Mouse (Mus musculus): Measurements from ENCODE around the gene Bbx. TPM values are rescaled to one million over a fixed set of nuclear protein-coding genes. Genes with fewer than 3 reads are reported as not detected.

Gene Bbx
- total RNA-seq, 2 experiments from 2014 or later = 17.4 to 18.9 TPM

GRCm38 (mm10) chr16:50321368-50321767, 110.8 kb downstream of the Bbx start:
- no peak for DNase-seq (ENCODE audit: low spot score in 2 of 2)

- DNase-seq (ENCODE audit: low spot score in 2 of 2) = no peak
Measured at GRCm38 (mm10) chr16:50318255-50318654, 113.9 kb downstream of the Bbx start.

- DNase-seq (ENCODE audit: low spot score in 2 of 2) = no peak
Measured at GRCm38 (mm10) chr16:50315349-50315969, 116.7 kb downstream of the Bbx start.

- DNase-seq (ENCODE audit: low spot score in 2 of 2) = no peak
Measured at GRCm38 (mm10) chr16:50311588-50311987, 120.6 kb downstream of the Bbx start.

GRCm38 (mm10) chr16:50309411-50310042, 122.7 kb downstream of the Bbx start:
- peak; percentile 60 to 85 for DNase-seq (ENCODE audit: low spot score in 2 of 2)

- no peak for DNase-seq (ENCODE audit: low spot score in 2 of 2)
Measured at GRCm38 (mm10) chr16:50308256-50308655, 123.9 kb downstream of the Bbx start.

- no peak for DNase-seq (ENCODE audit: low spot score in 2 of 2)
Measured at GRCm38 (mm10) chr16:50307231-50307630, 125.0 kb downstream of the Bbx start.

GRCm38 (mm10) chr16:50306727-50307126, 125.5 kb downstream of the Bbx start:
- DNase-seq (ENCODE audit: low spot score in 2 of 2) = peak in 1 of 2 experiments; percentile 24

GRCm38 (mm10) chr16:50305156-50305555, 127.0 kb downstream of the Bbx start:
- DNase-seq (ENCODE audit: low spot score in 2 of 2) = no peak

GRCm38 (mm10) chr16:50302566-50302965, 129.6 kb downstream of the Bbx start:
- DNase-seq (ENCODE audit: low spot score in 2 of 2) = no peak

- no peak for DNase-seq (ENCODE audit: low spot score in 2 of 2)
Measured at GRCm38 (mm10) chr16:50298743-50299443, 133.3 kb downstream of the Bbx start.

GRCm38 (mm10) chr16:50293502-50294228, 138.5 kb downstream of the Bbx start:
- DNase-seq (ENCODE audit: low spot score in 2 of 2) = peak in 1 of 2 experiments; percentile 49

GRCm38 (mm10) chr16:50292834-50293233, 139.4 kb downstream of the Bbx start:
- DNase-seq (ENCODE audit: low spot score in 2 of 2) = no peak

GRCm38 (mm10) chr16:50289764-50290163, 142.4 kb downstream of the Bbx start:
- no peak for DNase-seq (ENCODE audit: low spot score in 2 of 2)

GRCm38 (mm10) chr16:50272813-50273212, 159.4 kb downstream of the Bbx start:
- DNase-seq (ENCODE audit: low spot score in 2 of 2) = no peak

GRCm38 (mm10) chr16:50262647-50263046, 169.5 kb downstream of the Bbx start:
- no peak for DNase-seq (ENCODE audit: low spot score in 2 of 2)

GRCm38 (mm10) chr16:50262209-50262608, 170.0 kb downstream of the Bbx start:
- DNase-seq (ENCODE audit: low spot score in 2 of 2) = no peak

GRCm38 (mm10) chr16:50261741-50262140, 170.4 kb downstream of the Bbx start:
- no peak for DNase-seq (ENCODE audit: low spot score in 2 of 2)

- peak; percentile 17 to 62 for DNase-seq (ENCODE audit: low spot score in 2 of 2)
Measured at GRCm38 (mm10) chr16:50254522-50255159, 177.5 kb downstream of the Bbx start.

GRCm38 (mm10) chr16:50251417-50251975, 180.7 kb downstream of the Bbx start:
- DNase-seq (ENCODE audit: low spot score in 2 of 2) = no peak

GRCm38 (mm10) chr16:50250469-50250868, 181.7 kb downstream of the Bbx start:
- no peak for DNase-seq (ENCODE audit: low spot score in 2 of 2)

All from layer of hippocampus, postnatal 14 days (tissue).